Mouse (Mus musculus) cerebellum, adult 18-20 months (tissue): Measurements from ENCODE around the gene Icos.

Experiments used
- DNase-seq, 2 experiments: peaks; one replicate each; pipeline ENCODE4 v3.0.0; 2021

The Icos gene

DNA sequence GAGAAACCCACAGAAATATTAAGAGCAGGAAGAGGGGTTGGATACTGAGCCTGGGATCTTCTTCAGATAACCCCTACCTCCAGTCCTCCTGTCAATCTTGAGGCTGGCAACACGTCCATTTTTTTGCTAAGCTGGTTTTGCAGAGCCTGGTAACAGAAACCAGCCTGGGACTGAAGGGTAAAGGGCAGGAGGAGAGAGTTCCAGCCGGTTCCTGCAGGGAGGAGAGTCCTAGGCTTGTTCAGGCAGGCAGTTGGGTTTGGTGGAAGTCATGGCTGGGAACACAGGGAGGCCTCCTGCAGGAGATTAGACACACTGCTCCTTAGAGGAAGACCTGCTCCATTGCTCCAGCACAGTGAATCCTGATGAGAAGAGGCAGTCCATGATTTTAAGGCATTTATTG, 10.2 kb upstream of the Icos start:
- no peak for DNase-seq

DNA sequence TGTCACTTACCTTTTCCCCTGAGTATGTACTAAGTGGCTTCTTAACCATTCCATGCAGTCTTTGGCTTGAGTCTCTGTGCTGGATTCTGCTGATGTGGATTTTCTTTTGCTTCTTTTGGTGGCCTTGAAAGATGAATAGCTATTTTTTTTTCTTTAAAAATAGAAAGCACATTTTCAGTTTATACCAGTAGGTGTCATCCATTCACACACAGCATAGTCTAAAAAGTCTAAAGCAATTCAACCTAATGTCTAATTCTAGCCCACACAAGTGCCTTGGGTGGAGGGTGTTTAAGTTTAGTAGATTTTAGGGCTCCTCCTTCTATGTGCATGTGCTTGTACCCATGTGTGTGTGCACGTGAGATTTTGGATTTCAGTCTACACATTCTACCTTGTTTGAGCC, 6.9 kb upstream of the Icos start:
- DNase-seq, result no peak

DNA sequence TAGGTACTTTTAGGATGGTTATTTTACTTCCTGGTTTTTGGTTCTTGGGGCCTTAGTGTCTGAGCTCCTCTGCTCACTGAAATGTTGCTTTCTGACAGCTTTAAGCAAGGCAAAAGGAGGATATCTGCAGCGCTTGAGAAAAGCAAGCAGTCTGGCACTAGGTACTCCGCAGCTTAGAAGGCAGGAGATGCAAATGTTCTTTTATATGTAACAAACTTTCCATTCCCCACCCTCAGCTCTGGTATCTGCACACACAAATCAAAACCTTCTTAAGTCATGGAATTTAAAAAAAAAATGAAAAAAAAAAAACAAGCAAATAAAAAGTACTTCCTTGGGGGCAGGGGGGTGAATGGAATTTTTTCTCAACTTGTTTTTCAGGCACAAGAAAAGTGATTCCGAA, 3.5 kb upstream of the Icos start:
- DNase-seq, result no peak

DNA sequence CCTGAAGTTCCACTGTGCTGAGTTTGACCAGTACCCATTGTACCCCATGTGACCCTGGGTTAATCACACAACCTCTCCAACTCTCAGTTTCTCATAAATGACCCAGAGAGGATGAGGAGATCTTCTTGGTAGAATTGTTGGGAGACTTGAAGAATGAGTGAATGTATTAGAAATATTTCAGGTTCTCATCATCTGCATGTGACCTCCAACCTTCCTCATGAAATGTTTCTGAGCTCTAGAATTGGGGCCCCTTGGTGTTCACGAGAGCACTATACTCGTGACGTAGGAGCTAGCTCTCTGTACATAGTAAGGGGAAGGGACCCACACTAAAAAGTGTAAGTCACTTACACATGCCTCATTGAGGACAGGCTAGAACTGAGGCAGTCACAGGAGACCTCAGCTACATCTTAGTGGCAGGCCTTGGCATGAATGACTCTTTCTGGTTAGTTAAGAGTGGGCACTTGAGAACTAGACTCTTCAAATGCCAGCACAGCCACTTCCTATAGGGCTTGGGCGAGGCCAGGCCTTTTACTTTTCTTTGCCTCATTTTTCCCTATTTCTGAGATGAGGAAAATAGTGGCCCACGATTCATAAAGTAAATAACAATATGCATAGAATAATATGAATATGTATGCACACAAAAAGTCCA, 2.0 kb upstream of the Icos start:
- no peak for DNase-seq

DNA sequence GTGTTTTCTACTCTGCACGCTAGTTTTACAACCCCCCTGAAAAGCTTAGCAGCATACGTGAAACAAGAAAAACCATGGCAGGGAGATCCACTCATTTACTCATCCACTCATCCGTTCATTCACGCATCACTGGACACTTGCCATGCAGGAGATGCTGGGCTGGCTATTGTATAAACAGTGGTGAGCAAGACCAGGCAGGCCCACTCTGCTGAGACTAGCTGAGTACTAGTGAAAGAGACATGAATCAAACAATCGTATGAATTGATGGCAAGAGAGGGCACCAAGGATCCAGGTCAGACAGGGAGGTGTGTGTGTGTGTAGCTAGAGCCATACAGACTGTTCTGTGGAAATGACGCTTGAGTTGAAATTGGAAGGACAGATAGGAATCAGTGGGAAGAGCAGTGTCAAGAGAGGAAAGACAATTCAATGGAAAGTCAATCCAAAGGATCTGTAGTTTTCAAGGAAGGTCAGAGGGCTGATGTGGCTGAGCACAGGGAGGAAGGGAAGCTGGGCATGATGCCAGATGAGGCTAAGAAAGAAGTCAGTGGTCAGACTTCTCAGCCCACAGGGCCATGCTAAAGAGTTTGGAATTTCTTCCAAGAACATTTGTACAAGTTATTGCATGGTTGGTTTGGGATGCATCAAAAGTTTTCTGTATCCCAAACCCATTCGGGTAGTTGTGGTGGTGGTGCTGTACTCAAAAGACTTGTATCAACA, 1.6 kb downstream of the Icos start:
- no peak for DNase-seq

DNA sequence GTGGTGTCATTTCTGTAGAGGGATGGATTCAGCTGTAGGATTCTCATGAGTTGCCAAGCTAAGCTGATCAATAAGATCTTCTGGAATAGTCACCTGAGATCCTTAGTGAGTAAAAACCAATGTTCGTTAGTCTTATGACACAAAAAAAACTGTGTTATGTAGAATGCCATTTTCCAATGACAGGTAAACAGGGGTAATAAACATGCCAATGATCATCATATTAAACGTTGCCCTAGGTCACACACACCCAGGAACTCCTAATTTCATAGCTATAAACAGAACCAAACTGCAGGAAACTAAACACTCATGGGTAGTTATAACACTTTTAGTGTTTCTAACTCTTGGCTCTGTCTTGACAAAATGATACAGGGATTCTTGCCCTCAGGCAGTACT, 2.1 kb downstream of the Icos start:
- no peak for DNase-seq

DNA sequence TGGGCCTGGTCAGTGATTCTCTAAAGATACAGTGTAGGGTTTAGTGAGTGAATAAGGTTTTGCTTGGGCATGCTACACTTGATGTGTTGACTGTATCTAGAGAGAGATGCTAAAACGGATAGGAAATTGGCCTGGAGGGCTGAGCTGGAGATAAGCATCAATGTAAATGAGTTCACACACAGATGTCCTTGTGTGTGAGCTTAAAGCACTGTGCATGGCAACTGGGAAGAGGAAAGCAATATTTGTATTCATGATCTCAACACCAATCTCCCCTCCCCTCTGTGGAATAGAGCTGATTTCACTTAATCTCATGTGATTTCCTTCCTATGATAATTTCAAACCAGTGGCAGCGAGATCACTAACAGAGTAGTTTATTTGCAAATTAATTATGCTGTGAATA, 7.3 kb downstream of the Icos start:
- no peak for DNase-seq

DNA sequence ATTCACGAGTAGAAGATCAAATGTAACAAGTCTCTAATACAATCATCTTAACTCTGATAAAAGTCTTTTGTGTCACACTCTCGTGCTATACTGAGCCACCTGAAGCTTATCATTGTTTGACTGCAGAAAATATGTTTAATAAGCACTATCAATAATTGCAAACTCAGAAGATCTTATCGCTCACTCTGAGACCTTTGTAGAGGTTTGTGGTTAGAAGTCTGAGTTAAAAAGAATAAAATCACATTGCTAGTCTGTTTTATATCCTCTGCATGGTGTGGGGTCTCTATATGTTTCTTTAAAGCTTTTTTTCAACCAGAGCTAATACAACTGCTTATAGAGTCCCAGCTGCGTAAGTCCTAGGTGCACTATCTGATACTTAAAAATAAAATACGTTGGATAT, 8.4 kb downstream of the Icos start:
- DNase-seq, result no peak

DNA sequence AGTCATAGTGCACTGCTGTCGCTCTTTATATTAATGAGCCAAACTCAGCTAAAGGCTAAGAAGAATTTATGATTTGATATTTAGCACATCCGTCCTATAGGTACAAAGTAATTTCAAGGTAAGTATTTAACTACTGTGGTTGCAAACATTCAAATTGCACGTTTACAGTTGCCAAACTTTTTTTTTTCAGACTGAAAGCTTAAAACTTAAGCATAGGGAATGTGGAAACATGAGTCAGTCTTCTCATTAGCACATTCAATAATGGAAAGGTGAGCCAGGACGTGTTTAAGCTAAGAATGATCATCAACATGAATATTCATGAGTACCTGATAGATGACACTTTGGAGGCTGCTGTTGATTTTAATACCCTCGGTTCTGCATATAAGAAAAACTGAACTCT, 11.4 kb downstream of the Icos start:
- DNase-seq, result no peak

DNA sequence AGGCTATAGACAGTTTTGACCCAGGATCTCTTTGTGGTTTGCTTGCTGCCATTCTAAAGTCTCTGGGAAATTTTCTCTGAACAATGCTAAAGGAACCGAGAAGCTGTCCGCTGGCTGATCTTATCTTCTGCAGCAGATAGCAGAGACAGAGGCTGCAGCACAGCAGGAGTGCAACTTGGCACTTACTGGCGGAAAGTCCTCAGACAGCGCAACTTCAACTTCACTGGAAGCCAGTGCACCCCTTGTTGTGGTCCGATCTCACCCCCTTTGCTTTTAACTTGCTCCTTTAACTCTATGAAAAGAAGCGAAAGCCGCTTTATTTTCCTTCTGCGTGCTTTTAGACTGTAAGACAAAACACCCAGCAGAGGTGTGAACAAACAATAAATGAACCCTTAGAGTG, 12.6 kb downstream of the Icos start:
- no peak for DNase-seq

DNA sequence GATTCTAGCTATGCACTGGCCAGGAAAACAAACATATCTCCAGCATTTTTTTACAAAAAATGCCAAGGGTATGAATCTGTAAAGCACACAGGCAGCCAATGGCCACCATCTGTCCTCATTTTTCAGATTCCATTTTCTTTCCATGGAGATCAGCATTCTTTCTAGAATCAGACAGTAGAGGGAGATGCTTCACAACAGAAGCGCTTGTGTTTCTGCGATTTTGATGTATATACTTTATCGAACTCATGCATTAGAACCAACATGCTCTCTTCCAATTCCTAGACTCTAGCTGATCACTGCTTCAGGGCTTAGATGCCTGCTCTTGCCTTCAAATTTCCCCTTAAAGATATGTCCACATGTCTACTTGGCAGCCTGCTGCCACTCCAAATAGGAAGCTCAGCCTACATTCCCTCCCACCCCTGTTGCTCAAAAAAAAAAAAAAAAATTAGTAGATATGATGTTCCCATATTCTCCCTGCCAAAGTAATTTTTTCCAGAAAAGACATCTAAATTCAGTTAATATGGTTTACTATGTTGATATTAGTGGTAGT, 20.4 kb downstream of the Icos start:
- peak; percentile 4 to 12 for DNase-seq

DNA sequence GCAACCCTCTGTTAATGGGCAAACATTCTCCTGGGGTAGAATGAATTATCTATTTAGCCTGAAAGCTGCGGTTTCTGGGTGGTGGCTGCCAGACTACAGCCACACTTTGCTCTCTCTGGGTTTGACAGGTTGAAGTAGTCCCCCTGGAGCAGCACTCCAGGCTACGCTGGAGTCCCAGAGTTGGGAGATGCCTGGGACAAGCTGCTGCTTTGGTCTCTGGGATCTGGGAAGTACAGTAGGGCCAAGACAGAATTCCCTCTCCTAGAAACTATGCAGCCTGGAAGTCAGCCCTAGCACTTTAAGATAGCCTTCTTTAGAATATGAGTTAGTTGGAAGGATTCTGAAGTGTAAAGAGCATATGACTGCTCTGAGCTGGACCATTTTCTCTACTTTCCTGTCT, 21.0 kb downstream of the Icos start:
- no peak for DNase-seq

DNA sequence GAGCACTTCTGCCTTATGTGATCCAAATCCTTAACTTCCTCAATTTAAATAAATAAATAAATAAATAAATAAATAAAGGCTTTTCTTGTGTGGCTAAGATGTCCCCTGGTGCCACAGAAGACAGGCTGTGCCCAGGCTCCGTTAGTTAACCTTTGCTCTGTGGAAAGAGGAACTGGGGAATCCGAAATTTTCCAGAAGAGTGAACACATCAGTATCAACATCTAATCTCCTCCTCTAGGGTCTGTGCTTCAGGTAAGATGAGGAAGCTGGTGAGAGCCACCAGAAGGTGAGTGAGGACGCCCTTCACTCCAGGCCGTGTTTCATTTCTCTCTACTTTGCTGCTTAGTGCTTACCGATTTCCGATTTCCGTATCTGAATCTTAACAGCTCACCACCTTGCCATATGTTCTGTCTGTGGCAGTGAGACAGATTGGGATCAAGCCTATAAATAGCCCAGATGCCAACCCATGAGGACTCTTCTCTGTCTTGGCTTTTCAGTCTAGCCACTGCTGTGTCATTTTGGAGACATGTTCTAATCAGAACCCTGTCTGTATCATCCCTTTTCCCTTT, 24.1 kb downstream of the Icos start:
- peak; percentile 19 to 36 for DNase-seq

DNA sequence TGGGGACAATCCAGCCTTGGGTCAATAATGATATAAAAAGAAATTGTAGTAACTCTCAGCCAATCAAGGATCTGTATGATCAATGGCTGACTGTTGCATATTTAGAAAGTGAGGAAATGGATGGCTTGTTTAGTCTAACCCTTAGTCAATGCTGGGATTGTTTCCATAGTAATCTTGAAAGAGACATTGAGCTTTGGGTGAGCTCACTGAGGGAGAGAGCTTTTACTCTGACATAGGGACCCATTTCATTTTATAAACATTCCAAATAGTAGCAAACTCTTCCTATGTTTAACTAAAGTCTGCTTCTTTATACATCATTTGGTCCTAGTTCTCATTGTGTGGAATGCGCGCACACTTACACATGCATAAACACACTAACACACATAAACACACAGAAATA, 28.5 kb downstream of the Icos start:
- DNase-seq, result no peak

DNA sequence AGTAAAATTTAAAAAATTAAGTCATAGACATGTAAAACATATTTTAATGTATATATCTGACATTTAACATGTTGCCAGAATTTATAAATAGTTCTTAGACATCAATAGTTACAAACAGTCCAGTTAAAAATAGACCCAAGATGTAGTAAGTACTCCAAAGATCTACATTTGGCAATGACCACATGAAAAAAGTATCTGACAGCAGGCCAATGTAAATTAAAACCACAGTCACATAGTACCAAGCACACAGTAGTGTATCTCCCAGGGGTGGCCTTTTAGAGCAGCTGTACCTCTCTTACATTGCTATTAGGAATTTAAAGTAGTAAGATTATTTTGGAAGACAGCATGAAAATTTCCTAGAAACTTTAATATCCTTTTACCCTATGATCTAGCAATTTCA, 29.8 kb downstream of the Icos start:
- DNase-seq, result no peak

DNA sequence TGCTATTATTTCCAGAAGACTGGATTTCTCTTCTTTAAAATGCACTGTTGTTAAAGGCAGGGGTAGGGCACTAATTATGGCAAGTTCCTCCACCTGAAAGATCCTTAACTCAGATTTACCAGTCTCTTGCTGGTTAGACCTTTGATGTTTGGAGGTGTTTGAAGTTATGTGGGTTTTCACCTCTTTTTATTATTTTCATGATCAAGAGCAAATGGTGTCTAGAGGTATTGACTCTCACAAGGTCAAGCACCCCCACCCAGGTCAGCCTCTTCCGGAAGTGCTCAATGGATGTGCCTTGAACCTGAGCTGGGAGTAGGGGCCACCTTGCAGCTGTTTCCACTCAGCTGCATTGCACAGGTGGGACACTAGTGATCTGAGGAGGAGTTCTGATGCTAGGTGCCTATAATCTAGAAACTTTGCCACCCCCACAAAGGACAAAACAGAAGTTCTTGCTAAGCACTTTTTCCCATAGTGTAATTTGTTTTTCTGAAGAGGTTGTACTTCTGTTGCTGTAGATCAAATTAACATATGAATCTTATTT, 38.9 kb downstream of the Icos start:
- no peak for DNase-seq

DNA sequence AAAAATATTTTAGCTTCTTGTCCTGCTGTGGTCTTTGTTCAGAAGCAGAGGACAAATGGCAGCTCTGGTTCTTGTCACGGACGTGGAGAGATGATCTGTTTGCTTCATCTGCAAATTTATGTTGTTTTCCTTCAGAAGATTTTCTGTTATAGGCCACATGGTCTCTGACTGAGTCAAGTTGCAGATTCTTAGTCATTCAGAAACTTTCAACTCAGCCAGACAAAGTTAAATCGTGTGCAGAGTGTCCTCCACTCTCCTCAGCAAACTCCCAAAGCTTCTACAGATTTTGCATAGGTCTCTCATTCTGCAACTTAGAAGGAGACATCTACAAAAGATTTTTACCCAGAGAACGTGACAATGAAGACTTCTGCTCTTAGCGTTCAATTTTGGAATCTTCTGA, 49.0 kb downstream of the Icos start:
- DNase-seq, result no peak

DNA sequence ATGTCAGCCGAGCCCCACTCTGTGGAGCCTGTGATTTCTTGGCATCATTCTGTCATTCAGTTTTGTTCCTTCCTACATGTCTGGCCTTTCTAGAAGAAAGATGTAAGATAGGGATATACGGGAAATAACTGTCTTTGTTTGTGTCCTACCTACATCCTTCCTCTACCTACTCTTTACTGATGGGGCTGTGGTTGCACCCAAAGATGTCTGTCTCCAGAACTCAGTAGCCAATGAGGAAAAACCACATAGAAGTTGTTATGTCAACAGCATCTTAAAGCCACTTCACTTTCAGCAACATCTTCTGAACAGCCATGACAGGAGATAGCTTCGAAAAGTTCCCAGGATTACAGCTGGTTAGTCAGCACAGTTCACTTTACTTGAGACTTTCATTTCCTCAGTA, 49.8 kb downstream of the Icos start:
- DNase-seq, result no peak

DNA sequence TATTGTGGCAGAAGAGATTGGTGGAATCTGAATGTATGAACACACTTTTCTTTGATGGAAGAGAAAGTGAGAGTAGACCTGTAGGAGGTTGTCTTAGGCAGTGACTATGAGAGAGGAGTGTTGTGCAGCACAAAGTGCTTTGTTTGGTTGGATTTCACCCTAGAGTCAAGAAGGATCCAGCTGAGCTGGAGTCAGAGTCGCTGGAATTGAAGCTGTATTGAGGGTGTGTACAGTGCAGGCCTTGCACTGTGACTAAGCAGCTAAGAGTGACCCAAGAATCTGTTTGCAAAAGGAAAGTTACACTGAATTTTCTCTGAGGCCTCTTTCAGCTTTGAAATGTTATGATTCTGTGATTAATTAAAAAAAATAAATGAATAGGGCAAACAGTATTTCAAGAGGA, 52.2 kb downstream of the Icos start:
- DNase-seq, result no peak

DNA sequence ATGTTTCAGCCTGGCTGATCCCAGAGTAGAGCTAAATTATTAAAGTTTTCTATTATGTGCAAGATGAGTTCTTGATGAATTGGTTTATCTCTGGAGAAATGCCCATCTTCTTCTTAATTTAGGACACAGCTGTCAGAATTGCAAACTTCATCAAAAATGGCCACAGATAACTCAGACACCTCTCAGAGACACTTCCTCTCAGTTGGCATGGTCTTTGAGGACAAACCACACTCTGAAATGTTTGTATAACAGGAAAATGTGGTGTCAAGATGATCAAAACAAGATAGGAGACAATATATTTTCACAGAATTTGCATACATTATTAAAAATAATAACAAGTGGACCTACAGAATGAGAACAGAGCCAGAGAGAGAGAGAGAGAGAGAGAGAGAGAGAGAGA, 52.8 kb downstream of the Icos start:
- no peak for DNase-seq

DNA sequence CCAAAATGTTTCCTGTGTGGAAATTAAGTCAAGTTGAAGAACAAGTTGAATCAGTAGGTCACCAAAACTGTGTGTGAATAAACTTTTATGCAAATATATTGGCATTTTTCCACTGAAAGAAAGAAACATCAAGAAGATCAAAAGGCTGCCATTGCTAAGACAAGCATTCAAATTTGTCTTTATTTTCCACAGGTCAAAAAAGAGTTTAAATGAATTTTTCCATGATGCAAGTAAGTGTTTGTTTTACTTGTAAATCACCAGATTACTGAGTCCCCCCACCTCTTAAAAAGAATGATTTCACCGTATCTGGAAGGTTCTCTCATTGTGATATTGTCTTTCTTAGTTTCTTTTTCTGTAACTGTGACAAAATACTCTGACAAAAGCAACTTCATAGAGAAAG, 57.5 kb downstream of the Icos start:
- DNase-seq, result no peak

DNA sequence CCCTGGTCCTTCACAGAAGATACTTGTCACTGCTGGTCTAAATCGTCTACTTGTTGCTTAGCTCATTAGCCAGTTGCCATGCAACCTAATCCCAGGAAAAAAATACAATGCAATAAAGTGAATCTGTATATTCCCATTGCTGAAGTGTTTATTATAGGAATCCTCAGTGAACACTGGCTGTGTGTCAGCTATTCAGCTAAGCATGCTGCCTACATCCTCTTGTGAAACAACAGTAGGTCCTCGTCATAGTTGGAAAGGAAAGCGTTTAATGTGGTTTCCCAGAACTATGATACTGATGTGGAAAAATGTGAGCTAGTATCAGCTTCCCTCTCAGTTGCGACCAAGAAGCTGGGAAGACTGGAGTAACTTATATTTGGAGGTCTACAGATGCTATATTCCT, 60.5 kb downstream of the Icos start:
- DNase-seq, result no peak

DNA sequence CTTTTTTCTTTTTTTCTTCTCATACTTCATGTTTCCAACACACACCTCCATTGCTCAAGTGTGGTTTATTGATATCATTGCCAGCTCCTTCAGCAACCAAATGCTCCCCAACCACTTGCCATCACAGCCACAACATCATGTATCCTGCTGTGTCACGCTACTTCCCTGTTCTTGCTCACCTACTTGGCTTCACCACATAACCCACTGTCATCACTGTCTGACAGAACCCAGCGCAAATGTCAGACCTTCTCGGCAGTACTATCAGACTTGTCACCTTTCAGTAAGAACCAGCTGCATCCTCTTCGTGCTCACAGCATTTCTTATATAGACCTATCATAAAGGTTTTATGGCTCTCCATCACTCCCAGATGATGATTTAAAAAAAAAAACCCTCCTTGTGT, 61.6 kb downstream of the Icos start:
- no peak for DNase-seq

DNA sequence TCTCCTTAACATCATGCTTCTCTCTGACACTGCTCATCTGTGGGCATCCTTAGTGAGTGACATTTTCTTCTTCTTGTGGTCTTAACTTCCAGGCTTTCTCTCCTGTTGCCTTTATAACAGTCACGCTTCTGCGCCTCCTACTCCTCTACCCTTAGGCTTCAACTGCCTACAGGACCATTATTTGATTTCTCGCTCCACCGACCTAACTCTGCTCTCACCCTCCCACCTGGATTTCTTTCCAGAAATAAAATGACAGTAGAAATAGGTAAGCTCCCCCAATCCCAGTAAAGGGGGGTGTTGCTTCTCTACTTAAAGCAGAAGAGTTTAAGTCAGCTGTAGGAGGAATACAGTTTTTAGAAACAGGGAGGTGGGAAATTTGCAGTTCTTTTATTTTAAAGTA, 62.7 kb downstream of the Icos start:
- DNase-seq, result no peak
